Mouse (Mus musculus) intestine, embryonic 16.5 days (tissue): ENCODE measurements around the gene Tgif1. TPM values are rescaled to one million over a fixed set of nuclear protein-coding genes. Genes with fewer than 3 reads are reported as not detected.
"Not testable (repeated sequence)": the region's sequence is repeated elsewhere in the genome, so short reads cannot be mapped to it uniquely, and the experiment has no call there.

ENCODE experiments used
- ATAC-seq: fragments of 200-750 bp; cut with Nextera tagmentation; 2 replicates; pipeline ENCODE4 v1.8.0; 2017; ENCODE audit warnings: moderate TSS enrichment, moderate library complexity
- H3K27ac ChIP-seq: fragments of 300-500 bp; sonication (generic); 2 replicates; pipeline ENCODE4 v1.5.1; 2014; ENCODE audit warnings: mild to moderate bottlenecking, low read length
- H3K27me3 ChIP-seq: fragments of 300-500 bp; sonication (generic); replicated peaks from 2 replicates; pipeline ENCODE4 v1.6.1; 2014; ENCODE audit warnings: low read length, control low read depth, mixed read lengths; ENCODE audit not compliant: control insufficient read depth, insufficient read depth
- H3K36me3 ChIP-seq: fragments of 300-500 bp; sonication (generic); 2 replicates; pipeline ENCODE4 v1.6.1; 2014; ENCODE audit warnings: low read length, control low read depth; ENCODE audit not compliant: control insufficient read depth, insufficient read depth
- H3K4me1 ChIP-seq: fragments of 300-500 bp; sonication (generic); 2 replicates; pipeline ENCODE4 v1.6.1; 2014; ENCODE audit warnings: low read length, control low read depth, mixed read lengths; ENCODE audit not compliant: control insufficient read depth, insufficient read depth
- H3K4me2 ChIP-seq: fragments of 300-500 bp; sonication (generic); 2 replicates; pipeline ENCODE4 v1.6.1; 2014; ENCODE audit warnings: low read depth, low read length, control low read depth
- H3K4me3 ChIP-seq: fragments of 300-500 bp; sonication (generic); 2 replicates; pipeline ENCODE4 v1.5.1; 2014; ENCODE audit warnings: mild to moderate bottlenecking, low read length
- H3K9ac ChIP-seq: fragments of 300-500 bp; sonication (generic); 2 replicates; pipeline ENCODE4 v1.6.1; 2014; ENCODE audit warnings: low read depth, low read length
- H3K9me3 ChIP-seq: fragments of 300-500 bp; sonication (generic); 2 replicates; pipeline ENCODE4 v1.6.1; 2016; ENCODE audit warnings: low read length, control low read depth; ENCODE audit not compliant: control insufficient read depth
- WGBS: fragments of 180-500 bp; shearing (Covaris S2); extraction: QIAGEN DNeasy Blood & Tissue Kit; methylation state at CpG from one replicate; pipeline ENCODE4 v1.1.7; 2014; 5-methylcytosine and 5-hydroxymethylcytosine counted together
- polyA plus RNA-seq: library from polyadenylated mRNA; unstranded; fragments of >200 nt; fragmentation: Nextera tagmentation; extraction: Ambion mirVana; gene quantifications from 2 replicates; pipeline ENCODE4 v1.2.1, GENCODE M21; 2015

Tgif1 gene
- polyA plus RNA-seq, 1 experiment from 2014 or later, result 43.5 TPM

GRCm38 (mm10) chr17:70827463-70828179 lies 25.7 kb downstream of the Tgif1 start:
- not testable (repeated sequence) for H3K9ac ChIP-seq, H3K27me3 ChIP-seq, H3K36me3 ChIP-seq, H3K27ac ChIP-seq, H3K4me2 ChIP-seq, H3K4me1 ChIP-seq, H3K9me3 ChIP-seq, H3K4me3 ChIP-seq, ATAC-seq
- 72% methylated on average over 11 of the region's 11 CpGs for WGBS

GRCm38 (mm10) chr17:70826227-70826626 lies 27.1 kb downstream of the Tgif1 start:
- ATAC-seq, result no peak
- no peak overlapping the region for H3K4me2 ChIP-seq
- H3K36me3 ChIP-seq, result no peaks in the 10 kb centered on the region
- WGBS, result 84% methylated on average over 12 of the region's 12 CpGs
- no peak overlapping the region for H3K4me3 ChIP-seq
- H3K27me3 ChIP-seq, result no peaks in the 10 kb centered on the region
- no peak overlapping the region for H3K9ac ChIP-seq
- H3K9me3 ChIP-seq, result no peaks in the 10 kb centered on the region
- no peaks in the 10 kb centered on the region for H3K4me1 ChIP-seq
- H3K27ac ChIP-seq, result no peak overlapping the region

GRCm38 (mm10) chr17:70823083-70823482 lies 30.3 kb downstream of the Tgif1 start:
- peak overlapping the region; percentile 29 for H3K4me3 ChIP-seq
- 60% methylated on average over 8 of the region's 8 CpGs for WGBS
- peak overlapping the region; percentile 54 for H3K4me2 ChIP-seq
- ATAC-seq, result no peak
- H3K9me3 ChIP-seq, result no peaks in the 10 kb centered on the region
- no peak overlapping the region for H3K27ac ChIP-seq
- peaks cover 11% of the 10 kb centered on the region for H3K27me3 ChIP-seq
- H3K36me3 ChIP-seq, result no peaks in the 10 kb centered on the region
- no peak overlapping the region for H3K9ac ChIP-seq
- no peaks in the 10 kb centered on the region; the same call in 1 of the 2 replicates for H3K4me1 ChIP-seq

DNA sequence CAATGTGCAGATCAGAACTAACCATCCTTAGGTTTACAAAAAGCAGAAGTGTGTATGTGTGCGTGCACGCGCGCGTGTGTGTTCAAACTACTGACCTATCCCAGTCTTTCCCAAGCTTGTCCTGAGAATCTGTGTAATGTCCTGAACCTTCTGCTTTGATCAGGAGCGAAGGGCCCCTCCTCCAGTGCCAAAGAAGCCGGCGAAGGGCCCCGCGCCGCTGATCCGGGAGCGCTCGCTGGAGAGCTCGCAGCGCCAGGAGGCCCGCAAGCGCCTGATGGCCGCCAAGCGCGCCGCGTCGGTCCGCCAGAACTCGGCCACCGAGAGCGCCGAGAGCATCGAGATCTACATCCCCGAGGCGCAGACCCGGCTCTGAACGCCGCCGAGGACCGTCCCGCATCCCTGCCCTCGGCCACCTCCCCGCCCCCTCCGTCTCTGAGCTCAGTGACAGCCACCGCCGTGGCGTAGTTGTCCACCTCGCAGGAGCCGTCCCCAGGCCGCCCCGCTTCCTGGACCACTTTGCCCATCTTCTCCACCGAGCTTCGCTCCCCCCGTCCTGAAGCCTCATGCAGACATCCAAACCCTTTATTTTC lies 35.4 kb downstream of the Tgif1 start:
- no peaks in the 10 kb centered on the region for H3K9me3 ChIP-seq
- no peak overlapping the region for H3K27ac ChIP-seq
- 5% methylated on average over 51 of the region's 51 CpGs for WGBS
- no peaks in the 10 kb centered on the region for H3K36me3 ChIP-seq
- H3K4me3 ChIP-seq, result peak overlapping the region; percentile 58
- H3K9ac ChIP-seq, result peak overlapping the region; percentile 64
- peak overlapping the region; percentile 90 for H3K4me2 ChIP-seq
- H3K4me1 ChIP-seq, result no peaks in the 10 kb centered on the region; the same call in 1 of the 2 replicates
- H3K27me3 ChIP-seq, result peaks cover 11% of the 10 kb centered on the region
- peak; percentile 66 for ATAC-seq

GRCm38 (mm10) chr17:70815001-70815400 lies 38.3 kb downstream of the Tgif1 start:
- no peak for ATAC-seq
- no peaks in the 10 kb centered on the region for H3K9me3 ChIP-seq
- no peak overlapping the region for H3K4me3 ChIP-seq
- no peaks in the 10 kb centered on the region for H3K36me3 ChIP-seq
- no peak overlapping the region for H3K4me2 ChIP-seq
- no peak overlapping the region for H3K27ac ChIP-seq
- no peaks in the 10 kb centered on the region; the same call in 1 of the 2 replicates for H3K4me1 ChIP-seq
- H3K9ac ChIP-seq, result no peak overlapping the region
- 74% methylated on average over 8 of the region's 8 CpGs for WGBS
- peaks cover 11% of the 10 kb centered on the region for H3K27me3 ChIP-seq

- H3K36me3 ChIP-seq, result no peaks in the 10 kb centered on the region
- H3K27me3 ChIP-seq, result no peaks in the 10 kb centered on the region
- no peaks in the 10 kb centered on the region for H3K9me3 ChIP-seq
- ATAC-seq, result no peak
- no peaks in the 10 kb centered on the region for H3K4me1 ChIP-seq
- H3K4me3 ChIP-seq, result no peak overlapping the region
- no peak overlapping the region for H3K9ac ChIP-seq
- no peak overlapping the region for H3K4me2 ChIP-seq
- H3K27ac ChIP-seq, result no peak overlapping the region
- WGBS, result 75% methylated on average over 5 of the region's 5 CpGs
Observed at GRCm38 (mm10) chr17:70810795-70811194, 42.6 kb downstream of the Tgif1 start.

DNA sequence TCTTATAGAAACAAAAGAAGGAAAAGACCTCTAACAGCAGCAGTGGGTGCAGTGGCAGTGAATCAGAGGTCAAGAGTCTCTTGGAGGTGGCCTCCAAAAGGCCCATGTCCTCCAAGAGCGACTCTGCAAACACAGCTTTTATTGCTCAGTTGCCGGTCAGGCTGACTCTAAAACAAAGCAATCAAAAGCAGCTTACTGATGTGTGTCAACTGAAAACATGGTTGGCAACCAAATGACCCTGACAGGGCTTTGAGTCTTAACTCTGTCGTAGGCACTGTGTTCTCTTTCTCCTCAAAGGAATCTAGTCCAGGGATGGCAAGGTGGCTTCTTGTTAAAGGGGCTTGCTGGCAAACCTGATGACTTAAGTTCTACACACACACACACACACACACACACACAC lies 43.6 kb downstream of the Tgif1 start:
- WGBS, result 39% methylated on average over 3 of the region's 3 CpGs
- H3K4me3 ChIP-seq, result no peak overlapping the region
- no peak overlapping the region for H3K27ac ChIP-seq
- ATAC-seq, result peak; percentile 67; the same call in 1 of the 2 replicates
- H3K9me3 ChIP-seq, result no peaks in the 10 kb centered on the region
- H3K4me1 ChIP-seq, result no peaks in the 10 kb centered on the region
- no peak overlapping the region for H3K4me2 ChIP-seq
- H3K36me3 ChIP-seq, result no peaks in the 10 kb centered on the region
- no peaks in the 10 kb centered on the region for H3K27me3 ChIP-seq
- no peak overlapping the region for H3K9ac ChIP-seq

DNA sequence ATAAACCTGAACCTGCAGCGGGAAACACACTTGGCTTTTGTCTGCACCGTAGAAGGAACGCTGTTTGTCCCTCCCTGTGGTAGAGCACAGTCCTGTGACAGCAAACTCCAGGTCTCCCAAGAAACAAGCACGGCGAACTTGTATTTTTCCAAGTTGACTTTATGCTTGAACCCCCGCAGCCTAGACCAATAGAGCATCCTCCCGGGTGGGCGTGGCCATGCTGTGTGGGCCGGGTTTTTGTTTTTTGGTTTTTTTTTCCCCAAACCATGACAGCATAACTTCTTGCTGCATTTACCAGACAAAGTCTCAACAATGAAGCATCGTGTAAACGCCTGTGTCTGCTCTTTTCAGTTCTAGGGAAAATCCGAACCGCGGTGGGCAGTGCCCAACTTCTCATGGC lies 44.5 kb downstream of the Tgif1 start:
- Histone ChIP-seq H3K9me3 (no peaks in the 10 kb centered on the region), H3K27me3 (no peaks in the 10 kb centered on the region), H3K4me3 (no peak overlapping the region), H3K4me1 (no peaks in the 10 kb centered on the region), H3K27ac (no peak overlapping the region), H3K4me2 (no peak overlapping the region), H3K36me3 (no peaks in the 10 kb centered on the region), H3K9ac (no peak overlapping the region)
- 39% methylated on average over 14 of the region's 14 CpGs for WGBS
- ATAC-seq, result no peak

- no peak for ATAC-seq
- Histone ChIP-seq H3K4me1 (no peaks in the 10 kb centered on the region), H3K27me3 (no peaks in the 10 kb centered on the region), H3K27ac (no peak overlapping the region), H3K9me3 (no peaks in the 10 kb centered on the region), H3K9ac (no peak overlapping the region), H3K4me2 (no peak overlapping the region), H3K36me3 (no peaks in the 10 kb centered on the region), H3K4me3 (no peak overlapping the region)
- WGBS, result 93% methylated on average over 1 of the region's 1 CpGs
Observed at GRCm38 (mm10) chr17:70807885-70808284, 45.5 kb downstream of the Tgif1 start.
